Mouse (Mus musculus) MEL (cell line): ENCODE results near the gene 5730480H06Rik. TPM values are rescaled to one million over a fixed set of nuclear protein-coding genes. Genes with fewer than 3 reads are reported as not detected.

ENCODE experiments used
- DNase-seq: peaks from one replicate; pipeline ENCODE4 v3.0.0; 2011; ENCODE audit warnings: low read depth, low spot score
- H3K27ac ChIP-seq: 2 replicates; pipeline ENCODE4 v1.5.1; 2012; ENCODE audit warnings: low read depth, mild to moderate bottlenecking, control low read depth, low read length, moderate library complexity; ENCODE audit not compliant: control insufficient read depth
- H3K27me3 ChIP-seq, 2 experiments: fragments of 150-350 bp in 1 of 2; sonication (generic) in 1 of 2; 2 replicates each; pipeline ENCODE4 v1.6.1; 2012; ENCODE audit warnings: low read length in 2 of 2, mild to moderate bottlenecking in 2 of 2, improper control_type of control experiment in 1 of 2, moderate library complexity in 1 of 2; ENCODE audit not compliant: insufficient read depth in 2 of 2, control insufficient read depth in 1 of 2
- H3K36me3 ChIP-seq, 2 experiments: 2 replicates each; pipeline ENCODE4 v1.6.1; 2012 to 2014; ENCODE audit warnings: low read length in 2 of 2, improper control_type of control experiment in 1 of 2, inconsistent platforms in 1 of 2, mild to moderate bottlenecking in 1 of 2; ENCODE audit not compliant: insufficient read depth in 2 of 2, control insufficient read depth in 1 of 2
- H3K4me1 ChIP-seq, 2 experiments: fragments of 150-350 bp in 1 of 2; sonication (generic) in 1 of 2; 2 replicates each; pipeline ENCODE4 v1.6.1; 2012; ENCODE audit warnings: low read length in 2 of 2, improper control_type of control experiment in 1 of 2, mild to moderate bottlenecking in 1 of 2; ENCODE audit not compliant: insufficient read depth in 2 of 2, control insufficient read depth in 1 of 2
- H3K4me3 ChIP-seq, 2 experiments: fragments of 150-350 bp in 1 of 2; sonication (generic) in 1 of 2; 2 replicates each; pipeline ENCODE4 v1.5.1; 2012; ENCODE audit warnings: low read depth in 2 of 2, low read length in 2 of 2, mild to moderate bottlenecking in 2 of 2, moderate library complexity in 2 of 2, control low read depth in 1 of 2, improper control_type of control experiment in 1 of 2; ENCODE audit not compliant: control insufficient read depth in 1 of 2, insufficient read depth in 1 of 2
- H3K79me2 ChIP-seq: 2 replicates; pipeline ENCODE4 v1.6.1; 2012; ENCODE audit warnings: mild to moderate bottlenecking, low read length, moderate library complexity; ENCODE audit not compliant: control insufficient read depth, poor library complexity, insufficient read depth
- H3K9ac ChIP-seq: 2 replicates; pipeline ENCODE4 v1.6.1; 2012; ENCODE audit warnings: low read depth, mild to moderate bottlenecking, control low read depth, low read length, moderate library complexity; ENCODE audit not compliant: control insufficient read depth, poor library complexity, severe bottlenecking
- H3K9me3 ChIP-seq: fragments of 150-350 bp; sonication (generic); replicated peaks from 2 replicates; pipeline ENCODE4 v1.6.1; 2012; ENCODE audit warnings: mild to moderate bottlenecking, low read length, improper control_type of control experiment, moderate library complexity; ENCODE audit not compliant: insufficient read depth
- CHD1 ChIP-seq: IDR thresholded peaks from 2 replicates; pipeline ENCODE4 v1.6.1; 2012; ENCODE audit warnings: low read depth, mild to moderate bottlenecking, inconsistent platforms, low read length, improper control_type of control experiment
- CHD2 ChIP-seq: IDR thresholded peaks from 2 replicates; pipeline ENCODE4 v1.6.1; 2011; ENCODE audit warnings: low read length, improper control_type of control experiment
- CTCF ChIP-seq, 3 experiments: IDR thresholded peaks in 2 of 3; conservative IDR thresholded peaks in 1 of 3; 2 replicates each; pipeline ENCODE4 v1.5.1; 2011 to 2012; ENCODE audit warnings: low read length in 3 of 3, low read depth in 2 of 3, mild to moderate bottlenecking in 2 of 3, improper control_type of control experiment in 1 of 3, inconsistent platforms in 1 of 3, mixed read lengths in 1 of 3, moderate library complexity in 1 of 3; ENCODE audit not compliant: control insufficient read depth in 1 of 3, insufficient read depth in 1 of 3, poor library complexity in 1 of 3, severe bottlenecking in 1 of 3
- E2F4 ChIP-seq: IDR thresholded peaks from 2 replicates; pipeline ENCODE4 v1.6.1; 2011; ENCODE audit warnings: low read depth, low read length, improper control_type of control experiment, borderline replicate concordance
- EP300 ChIP-seq, 2 experiments: IDR thresholded peaks; 2 replicates each; pipeline ENCODE4 v1.6.1; 2011; ENCODE audit warnings: improper control_type of control experiment in 2 of 2, low read length in 2 of 2, low read depth in 1 of 2, mild to moderate bottlenecking in 1 of 2
- GABPA ChIP-seq: IDR thresholded peaks from 2 replicates; pipeline ENCODE4 v1.6.1; 2012; ENCODE audit warnings: low read depth, mild to moderate bottlenecking, inconsistent platforms, low read length, improper control_type of control experiment, moderate library complexity
- GATA1 ChIP-seq: IDR thresholded peaks from 2 replicates; pipeline ENCODE4 v1.6.1; 2011; ENCODE audit warnings: low read depth, low read length, improper control_type of control experiment
- HCFC1 ChIP-seq: IDR thresholded peaks from 2 replicates; pipeline ENCODE4 v1.6.1; 2012; ENCODE audit warnings: low read depth, mild to moderate bottlenecking, inconsistent platforms, low read length, improper control_type of control experiment, moderate library complexity
- KAT2A ChIP-seq: conservative IDR thresholded peaks from 2 replicates; pipeline ENCODE4 v1.6.1; 2012; ENCODE audit warnings: low read depth, low read length, improper control_type of control experiment, inconsistent platforms
- MAFK ChIP-seq: IDR thresholded peaks from 2 replicates; pipeline ENCODE4 v1.6.1; 2011; ENCODE audit warnings: low read depth, mild to moderate bottlenecking, low read length, improper control_type of control experiment, borderline replicate concordance
- MAZ ChIP-seq: IDR thresholded peaks from 2 replicates; pipeline ENCODE4 v1.6.1; 2012; ENCODE audit warnings: low read depth, mild to moderate bottlenecking, inconsistent platforms, low read length, improper control_type of control experiment
- MXI1 ChIP-seq: IDR thresholded peaks from 2 replicates; pipeline ENCODE4 v1.6.1; 2011; ENCODE audit warnings: mild to moderate bottlenecking, low read depth, low read length, improper control_type of control experiment
- MYB ChIP-seq: IDR thresholded peaks from 2 replicates; pipeline ENCODE4 v1.6.1; 2011; ENCODE audit warnings: mild to moderate bottlenecking, low read depth, low read length, improper control_type of control experiment
- MYC ChIP-seq: IDR thresholded peaks from 2 replicates; pipeline ENCODE4 v1.6.1; 2011; ENCODE audit warnings: low read depth, mild to moderate bottlenecking, low read length, improper control_type of control experiment, moderate library complexity
- NELFE ChIP-seq: IDR thresholded peaks from 2 replicates; pipeline ENCODE4 v1.6.1; 2011; ENCODE audit warnings: low read depth, low read length, improper control_type of control experiment
- NRF1 ChIP-seq: IDR thresholded peaks from 2 replicates; pipeline ENCODE4 v1.6.1; 2014; ENCODE audit warnings: low read depth, mild to moderate bottlenecking, inconsistent platforms, low read length, improper control_type of control experiment, moderate library complexity; ENCODE audit not compliant: poor library complexity, insufficient read depth, severe bottlenecking
- POLR2A ChIP-seq, 2 experiments: IDR thresholded peaks; 2 replicates each; pipeline ENCODE4 v1.6.1; 2011 to 2012; ENCODE audit warnings: low read length in 2 of 2, mild to moderate bottlenecking in 2 of 2, control low read depth in 1 of 2, improper control_type of control experiment in 1 of 2, low read depth in 1 of 2, moderate library complexity in 1 of 2; ENCODE audit not compliant: control insufficient read depth in 1 of 2, insufficient read depth in 1 of 2, poor library complexity in 1 of 2
- POLR2AphosphoS2 ChIP-seq: IDR thresholded peaks from 2 replicates; pipeline ENCODE4 v1.6.1; 2011; ENCODE audit warnings: low read length, improper control_type of control experiment
- RAD21 ChIP-seq: IDR thresholded peaks from 2 replicates; pipeline ENCODE4 v1.6.1; 2011; ENCODE audit warnings: mild to moderate bottlenecking, low read depth, low read length, improper control_type of control experiment
- RCOR1 ChIP-seq: IDR thresholded peaks from 2 replicates; pipeline ENCODE4 v1.6.1; 2012; ENCODE audit warnings: low read depth, mild to moderate bottlenecking, inconsistent platforms, low read length, improper control_type of control experiment
- SIN3A ChIP-seq: IDR thresholded peaks from 2 replicates; pipeline ENCODE4 v1.6.1; 2012; ENCODE audit warnings: low read length, improper control_type of control experiment, inconsistent platforms
- SMC3 ChIP-seq: IDR thresholded peaks from 2 replicates; pipeline ENCODE4 v1.6.1; 2011; ENCODE audit warnings: low read depth, low read length, improper control_type of control experiment
- TAL1 ChIP-seq: IDR thresholded peaks from 2 replicates; pipeline ENCODE4 v1.6.1; 2012; ENCODE audit warnings: mild to moderate bottlenecking, inconsistent platforms, low read length, moderate library complexity, mixed read lengths
- USF2 ChIP-seq, 2 experiments: IDR thresholded peaks; 2 replicates each; pipeline ENCODE4 v1.6.1; 2011 to 2012; ENCODE audit warnings: improper control_type of control experiment in 2 of 2, low read length in 2 of 2, borderline replicate concordance in 1 of 2, inconsistent platforms in 1 of 2, low read depth in 1 of 2, mild to moderate bottlenecking in 1 of 2; ENCODE audit not compliant: insufficient read depth in 1 of 2
- ZNF384 ChIP-seq: IDR thresholded peaks from 2 replicates; pipeline ENCODE4 v1.6.1; 2012; ENCODE audit warnings: low read depth, mild to moderate bottlenecking, inconsistent platforms, low read length, improper control_type of control experiment
- polyA plus RNA-seq, 2 experiments: library from polyadenylated mRNA; stranded (reverse) in 1 of 2; unstranded in 1 of 2; fragments of >175 nt in 1 of 2; fragments of >200 nt in 1 of 2; gene quantifications; 2 replicates each; pipeline versions ENCODE4 v1.2.1 to v1.2.4; 2012; ENCODE audit warnings: low replicate concordance in 2 of 2, low read depth in 1 of 2; ENCODE audit not compliant: insufficient read length in 2 of 2, insufficient read depth in 1 of 2, missing spikeins in 1 of 2
- total RNA-seq: library from RNA; depleted of rRNA; stranded (reverse); fragments of 300-350 nt; gene quantifications from 2 replicates; pipeline ENCODE4 v1.2.3, GENCODE M21; 2012

The 5730480H06Rik gene
- total and polyA plus RNA-seq, 3 experiments: 4.7 to 8.8 TPM; not detected in 1

DNA sequence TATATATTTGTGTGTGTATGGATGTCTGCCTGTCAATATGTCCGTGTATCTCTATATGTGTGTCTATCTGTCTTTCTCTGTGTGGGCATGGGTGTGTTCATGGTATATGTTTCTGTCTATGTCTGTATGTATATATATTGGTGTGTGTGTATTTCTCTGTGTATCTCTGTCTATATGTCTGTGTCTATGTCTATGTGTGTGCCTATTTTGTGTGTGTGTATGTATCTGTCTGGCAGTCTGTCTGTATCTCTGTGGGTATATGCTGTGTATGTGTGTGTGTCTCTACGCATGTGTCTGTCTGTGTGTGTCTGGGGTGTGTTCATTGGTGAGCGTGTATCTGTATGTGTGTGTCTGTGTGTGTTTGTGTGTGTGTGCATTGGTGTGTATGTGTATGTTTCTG is 5.7 kb downstream of the 5730480H06Rik start:
- H3K9ac ChIP-seq: no peak overlapping the region
- H3K4me1 ChIP-seq: no peaks in the 10 kb centered on the region
- H3K4me3 ChIP-seq: no peak overlapping the region
- H3K27ac ChIP-seq: no peak overlapping the region
- no peaks in the 10 kb centered on the region for H3K36me3 ChIP-seq
- TF ChIP-seq POLR2AphosphoS2: no peak
- no peak for TF ChIP-seq NRF1
- no peak for TF ChIP-seq RAD21
- TF ChIP-seq USF2 (IDR thresholded peaks at IDR 0.05; ENCODE audit: borderline replicate concordance in 1 of 2, insufficient read depth in 1 of 2, low read depth in 1 of 2, low read length in 2 of 2): no peak
- TF ChIP-seq ZNF384: no peak
- no peak for TF ChIP-seq KAT2A
- TF ChIP-seq MYC: no peak
- no peak for TF ChIP-seq MYB
- no peaks in the 10 kb centered on the region for H3K9me3 ChIP-seq
- DNase-seq: no peak
- H3K79me2 ChIP-seq: no peaks in the 10 kb centered on the region
- no peaks in the 10 kb centered on the region for H3K27me3 ChIP-seq

DNA sequence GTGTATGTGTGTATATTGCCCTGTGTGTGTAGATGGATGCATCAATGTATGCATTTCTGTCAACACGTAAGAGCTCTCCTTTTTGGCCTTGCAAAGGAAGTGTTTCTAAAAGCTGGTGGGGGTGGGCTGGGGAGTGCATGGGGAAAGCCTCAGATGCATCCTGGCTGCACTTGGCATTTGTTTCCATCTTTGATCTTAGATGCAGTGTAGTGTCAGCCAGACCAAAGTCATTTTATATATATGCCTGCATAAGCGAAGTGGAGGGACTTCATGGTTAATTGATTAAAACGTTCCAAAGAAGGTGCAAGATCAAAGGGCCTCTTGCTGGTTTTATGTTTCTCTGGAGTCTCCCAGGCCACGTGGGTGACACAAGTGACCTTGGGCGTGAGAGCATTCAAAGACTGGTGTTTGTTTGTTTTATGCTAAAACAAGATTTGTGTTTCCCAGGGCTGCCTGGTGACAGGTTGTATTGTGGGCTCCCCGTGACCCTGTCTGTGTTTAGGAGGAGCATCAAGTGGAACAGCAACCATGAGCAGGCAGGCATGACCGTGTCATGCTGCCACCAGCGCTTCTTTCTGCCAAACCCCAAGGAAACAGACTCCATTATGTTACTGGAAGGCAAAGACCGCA is 6.2 kb downstream of the 5730480H06Rik start:
- DNase-seq: no peak

GRCm38 (mm10) chr5:48340808-48341433 is 13.2 kb downstream of the 5730480H06Rik start:
- Histone ChIP-seq H3K36me3 (no peaks in the 10 kb centered on the region), H3K27ac (no peak overlapping the region), H3K9ac (no peak overlapping the region), H3K79me2 (no peaks in the 10 kb centered on the region), H3K27me3 (no peaks in the 10 kb centered on the region; a peak in 1 of 4 replicates), H3K4me3 (no peak overlapping the region), H3K9me3 (no peaks in the 10 kb centered on the region), H3K4me1 (no peaks in the 10 kb centered on the region)
- DNase-seq: no peak
- TF ChIP-seq GATA1 (no peak), ZNF384 (no peak), KAT2A (no peak), CHD2 (no peak), HCFC1 (no peak), RAD21 (no peak), MXI1 (no peak), POLR2A (IDR thresholded peaks at IDR 0.05; ENCODE audit: control insufficient read depth in 1 of 2, insufficient read depth in 1 of 2, low read depth in 1 of 2, low read length in 2 of 2, poor library complexity in 1 of 2) (no peak), NRF1 (no peak), CHD1 (no peak), USF2 (IDR thresholded peaks at IDR 0.05; ENCODE audit: borderline replicate concordance in 1 of 2, insufficient read depth in 1 of 2, low read depth in 1 of 2, low read length in 2 of 2) (no peak), E2F4 (no peak), MAFK (no peak), NELFE (no peak), TAL1 (no peak), SMC3 (no peak), RCOR1 (no peak), MAZ (no peak), CTCF (IDR thresholded peaks at IDR 0.05 in 2 of 3, conservative IDR thresholded peaks at IDR 0.05 in 1 of 3; ENCODE audit: control insufficient read depth in 1 of 3, insufficient read depth in 1 of 3, low read depth in 2 of 3, low read length in 3 of 3, poor library complexity in 1 of 3, severe bottlenecking in 1 of 3) (no peak)

More for the DNA sequence above, 6.2 kb downstream of the 5730480H06Rik start:
- no peaks in the 10 kb centered on the region for H3K4me1 ChIP-seq
- H3K27me3 ChIP-seq: no peaks in the 10 kb centered on the region
- H3K79me2 ChIP-seq: no peaks in the 10 kb centered on the region
- H3K36me3 ChIP-seq: no peaks in the 10 kb centered on the region
- no peak overlapping the region for H3K4me3 ChIP-seq
- H3K9ac ChIP-seq: no peak overlapping the region
- H3K9me3 ChIP-seq: no peaks in the 10 kb centered on the region
- TF ChIP-seq SIN3A (no peak), RCOR1 (no peak), KAT2A (no peak), EP300 (IDR thresholded peaks at IDR 0.05; ENCODE audit: low read depth in 1 of 2, low read length in 2 of 2) (no peak), GABPA (no peak)
- no peak overlapping the region for H3K27ac ChIP-seq
